Mouse (Mus musculus) ovary, postnatal 10 days (tissue): Measurements from ENCODE around the gene Maml2.

Source experiments
- DNase-seq: peaks from one replicate; pipeline ENCODE4 v3.0.0; 2022; ENCODE audit warnings: low spot score

The Maml2 gene

DNA sequence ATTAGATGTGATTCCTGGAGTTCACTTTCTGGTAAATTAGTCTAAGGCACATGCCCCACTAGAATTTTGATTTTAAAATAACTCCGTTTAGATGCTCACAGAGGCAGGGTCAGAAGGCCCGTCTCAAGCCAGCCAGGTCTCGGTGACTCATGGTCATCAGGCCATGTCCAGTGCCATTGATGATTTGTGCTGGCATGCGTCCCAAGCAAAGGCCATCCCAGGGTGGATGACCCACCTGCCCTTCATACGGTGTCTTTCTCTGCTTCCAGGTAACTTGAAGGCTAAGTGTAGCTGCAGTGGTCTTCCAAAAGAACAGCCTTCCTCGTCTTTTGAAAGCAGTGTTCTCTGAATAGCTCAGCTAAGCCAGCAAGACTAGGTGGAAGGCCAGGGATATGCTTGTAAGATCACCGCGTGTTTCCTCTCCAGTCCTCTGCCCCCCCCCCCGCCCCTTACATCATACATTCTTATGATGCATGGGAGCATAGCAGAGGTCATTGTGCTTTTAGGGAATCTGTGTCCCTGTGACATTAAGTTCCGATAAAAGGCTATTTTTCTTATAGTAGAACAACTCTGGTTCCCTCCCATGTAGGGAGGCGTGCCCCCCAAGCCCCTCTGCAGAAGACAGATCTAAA, 235.4 kb downstream of the Maml2 start:
- DNase-seq = no peak

DNA sequence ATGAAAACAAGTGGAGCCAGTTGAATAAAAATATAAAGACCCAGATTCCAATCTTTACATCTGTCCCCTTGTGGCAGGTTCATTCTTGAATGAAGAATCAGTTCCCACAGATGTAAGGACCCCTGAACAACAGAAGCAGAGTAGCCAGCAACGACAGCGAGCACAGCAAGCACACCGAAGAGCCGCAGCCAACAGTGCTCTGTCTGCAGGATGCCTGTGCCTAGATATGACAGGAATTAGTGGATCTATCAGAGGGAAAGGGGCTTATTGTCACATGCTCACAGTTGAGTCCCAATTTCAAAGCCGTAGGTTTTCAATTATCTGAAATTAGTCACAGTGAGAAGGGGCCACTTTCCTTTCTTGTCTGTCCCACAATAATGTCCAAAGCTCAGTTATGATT, 238.0 kb downstream of the Maml2 start:
- no peak for DNase-seq

DNA sequence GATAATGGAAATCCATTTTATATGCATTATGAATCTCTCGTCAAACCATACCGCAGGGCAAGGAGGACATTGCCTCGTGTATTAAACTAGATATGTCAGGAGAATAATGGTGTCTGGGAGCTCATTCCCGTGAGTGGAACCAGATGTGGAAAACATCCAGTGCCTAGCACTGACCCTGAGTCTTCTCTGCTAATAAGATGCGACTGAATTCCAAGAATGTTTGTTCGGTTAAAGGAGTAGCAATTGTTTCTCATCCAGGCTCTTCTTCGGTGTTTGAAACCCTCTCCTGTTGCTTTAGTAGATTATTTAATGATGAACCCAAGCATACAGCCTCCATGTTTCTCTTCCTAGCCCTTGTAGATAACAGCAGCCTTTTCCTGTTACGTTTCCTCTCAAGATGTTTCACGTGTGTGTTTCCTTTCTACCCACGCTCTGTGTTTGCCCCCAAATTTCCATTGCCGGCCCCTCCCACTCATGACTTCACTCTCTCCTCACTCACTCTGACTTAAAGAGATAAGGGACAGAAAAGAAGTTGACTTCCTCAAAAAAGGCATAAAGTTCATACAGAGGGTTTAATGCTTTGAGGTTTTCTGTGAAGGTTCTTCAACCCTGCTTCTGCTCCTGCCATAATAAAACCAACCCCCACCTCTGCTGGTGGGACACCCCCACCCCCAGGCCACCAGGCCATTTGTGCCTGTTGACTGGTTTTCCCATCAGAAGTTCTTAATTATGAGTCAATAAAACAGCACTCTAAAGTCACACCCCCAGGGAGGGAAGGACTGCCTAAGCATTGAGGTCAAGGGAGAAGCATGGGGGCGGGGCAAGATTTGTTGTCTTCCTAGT, 238.9 kb downstream of the Maml2 start:
- DNase-seq = no peak

DNA sequence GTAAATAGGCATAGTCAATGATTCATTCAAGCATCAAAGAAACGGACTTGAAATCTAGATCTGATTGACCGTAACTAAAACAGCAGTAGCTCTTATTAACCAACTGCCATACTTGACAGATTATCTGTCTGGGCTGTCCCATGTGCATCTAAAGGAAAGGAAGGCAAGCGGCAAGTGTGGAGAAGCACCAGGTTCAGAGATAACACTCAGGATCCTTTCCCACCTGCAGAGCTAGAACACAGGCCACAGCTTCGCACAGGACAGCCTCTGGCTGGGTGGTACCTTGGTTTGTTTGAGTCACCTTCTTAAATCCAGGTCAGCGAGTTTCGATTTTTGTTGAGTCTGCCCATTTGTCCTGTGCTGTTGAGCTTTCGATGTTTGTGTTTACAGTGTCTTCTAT, 240.4 kb downstream of the Maml2 start:
- DNase-seq = no peak

DNA sequence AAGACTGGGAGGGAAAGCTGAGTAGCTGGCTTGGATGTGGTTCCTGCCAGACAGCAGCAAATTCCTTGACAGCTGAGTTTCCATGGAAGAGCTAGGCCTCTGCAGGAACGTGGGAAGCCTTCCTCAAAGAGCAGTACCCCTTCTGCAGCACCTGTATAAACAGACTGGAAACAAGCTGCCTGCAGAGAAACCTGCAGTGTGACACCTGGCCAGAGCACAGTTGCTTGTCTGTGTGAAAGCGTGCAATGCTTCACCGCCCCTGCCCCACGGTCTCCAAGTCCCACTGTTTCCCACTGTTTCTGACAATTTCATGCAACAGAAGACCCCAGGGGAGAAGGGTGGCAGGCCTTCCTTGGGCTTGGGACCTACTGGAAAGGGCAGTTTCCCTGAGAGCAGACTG, 241.8 kb downstream of the Maml2 start:
- no peak for DNase-seq

DNA sequence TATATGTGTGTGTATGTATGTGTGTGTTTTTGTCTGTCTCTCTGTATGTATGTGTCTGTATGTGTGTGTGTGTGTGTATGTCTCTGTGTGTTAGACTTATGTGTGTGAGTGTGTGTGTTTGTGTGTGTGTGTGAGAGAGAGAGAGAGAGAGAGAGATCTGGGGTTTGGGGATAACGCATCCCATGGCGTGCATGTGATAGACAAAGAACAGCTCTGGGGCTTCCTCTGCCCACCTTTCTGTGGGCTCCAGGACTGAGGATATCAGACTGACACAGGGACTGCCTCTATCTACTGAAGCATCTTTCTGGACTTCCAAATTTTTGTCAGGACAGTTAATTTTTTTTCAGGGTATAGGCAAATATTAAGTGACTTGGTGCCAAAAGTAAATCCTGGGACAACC, 242.5 kb downstream of the Maml2 start:
- no peak for DNase-seq

DNA sequence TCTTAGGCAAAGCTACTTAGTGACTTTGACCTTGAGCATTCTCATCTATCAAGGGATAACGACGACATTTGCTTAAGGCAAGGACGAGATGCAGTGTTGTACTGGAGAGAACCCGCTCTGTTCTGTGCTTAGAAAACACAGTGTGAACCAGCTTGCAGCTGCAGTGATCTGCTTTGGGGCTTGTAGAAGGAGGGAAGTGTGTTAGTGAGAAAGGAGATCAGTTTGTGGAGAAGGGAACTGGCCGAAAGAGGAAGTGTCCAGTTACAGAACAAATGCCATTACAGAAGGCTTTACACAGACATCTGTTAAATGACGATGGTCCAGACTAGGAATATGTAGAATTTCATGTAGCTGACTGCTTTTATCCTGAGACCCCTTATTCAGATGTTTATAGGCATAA, 243.0 kb downstream of the Maml2 start:
- no peak for DNase-seq

DNA sequence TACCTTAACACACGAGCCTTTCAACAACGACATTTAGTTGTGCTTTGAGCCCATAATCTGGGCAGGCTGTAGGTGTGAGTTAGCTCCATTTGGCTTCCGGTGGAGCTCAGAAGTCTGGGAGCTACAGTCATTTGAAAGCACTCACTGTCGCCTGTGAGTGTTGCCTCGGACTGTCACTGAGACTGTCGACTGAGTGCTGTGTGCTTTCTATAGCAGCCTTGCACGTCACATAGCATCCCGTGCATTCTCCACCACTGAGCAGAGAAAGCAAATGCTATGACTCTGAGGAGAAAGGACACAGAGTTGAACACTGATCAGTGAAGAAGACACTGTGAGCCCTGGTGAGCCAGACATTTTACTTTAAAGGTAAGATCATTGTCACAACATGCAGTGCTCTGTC, 245.4 kb downstream of the Maml2 start:
- no peak for DNase-seq

DNA sequence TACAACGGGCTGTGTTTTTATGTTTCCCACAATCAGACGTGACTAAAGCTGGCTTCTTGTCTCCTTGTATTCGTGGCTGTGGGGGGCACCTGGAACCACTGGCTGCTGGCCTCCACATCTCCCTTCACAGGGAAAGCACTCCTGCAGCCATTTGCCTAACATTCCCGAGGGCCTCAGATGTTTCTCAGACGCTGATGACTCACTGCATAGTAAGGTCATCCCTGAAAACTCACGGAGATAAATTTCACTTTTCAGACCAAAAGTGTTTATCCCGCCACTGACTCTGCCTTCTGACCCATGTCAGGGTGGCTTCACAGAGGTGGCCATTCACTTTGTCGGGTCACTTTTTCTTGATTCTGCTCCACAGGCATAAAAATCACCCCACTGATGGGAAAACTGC, 246.4 kb downstream of the Maml2 start:
- DNase-seq = no peak

DNA sequence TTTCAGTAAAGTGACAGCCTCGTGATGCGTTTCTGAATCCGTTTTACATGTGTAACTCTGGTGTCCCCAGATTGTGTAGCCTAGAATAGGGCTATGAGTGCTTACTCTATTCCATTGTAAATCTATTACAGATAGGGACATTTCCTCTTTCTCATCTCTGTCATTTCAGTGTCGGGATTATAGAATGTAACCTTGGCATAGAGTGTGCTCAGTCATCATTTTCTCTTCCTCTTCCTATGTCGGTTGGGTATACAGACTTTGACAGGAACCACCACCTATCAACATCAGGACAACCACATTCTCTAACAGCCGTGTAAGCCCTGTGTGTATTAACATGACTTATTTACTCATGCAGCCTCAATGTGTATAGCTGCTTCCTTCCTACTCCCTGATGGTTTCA, 248.0 kb downstream of the Maml2 start:
- DNase-seq = no peak

DNA sequence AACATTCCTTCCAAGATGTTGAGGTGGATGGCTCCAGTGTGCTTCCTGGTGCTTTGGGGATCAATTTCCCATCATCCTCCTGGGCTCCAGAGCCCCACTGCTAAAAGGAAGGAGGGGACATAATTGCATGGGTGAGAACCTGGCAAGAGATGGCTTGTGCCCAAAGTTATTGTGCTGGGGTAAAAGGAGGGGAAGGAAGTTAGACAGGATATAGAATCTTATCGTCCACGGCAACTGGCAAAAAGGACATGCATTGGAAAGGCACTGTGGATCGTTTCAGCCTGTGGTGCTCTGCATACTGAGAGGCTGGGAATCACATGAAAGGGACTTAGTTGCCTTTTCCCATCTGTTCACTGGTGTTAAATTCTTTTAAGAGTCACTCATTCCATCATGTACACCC, 252.2 kb downstream of the Maml2 start:
- DNase-seq = no peak

DNA sequence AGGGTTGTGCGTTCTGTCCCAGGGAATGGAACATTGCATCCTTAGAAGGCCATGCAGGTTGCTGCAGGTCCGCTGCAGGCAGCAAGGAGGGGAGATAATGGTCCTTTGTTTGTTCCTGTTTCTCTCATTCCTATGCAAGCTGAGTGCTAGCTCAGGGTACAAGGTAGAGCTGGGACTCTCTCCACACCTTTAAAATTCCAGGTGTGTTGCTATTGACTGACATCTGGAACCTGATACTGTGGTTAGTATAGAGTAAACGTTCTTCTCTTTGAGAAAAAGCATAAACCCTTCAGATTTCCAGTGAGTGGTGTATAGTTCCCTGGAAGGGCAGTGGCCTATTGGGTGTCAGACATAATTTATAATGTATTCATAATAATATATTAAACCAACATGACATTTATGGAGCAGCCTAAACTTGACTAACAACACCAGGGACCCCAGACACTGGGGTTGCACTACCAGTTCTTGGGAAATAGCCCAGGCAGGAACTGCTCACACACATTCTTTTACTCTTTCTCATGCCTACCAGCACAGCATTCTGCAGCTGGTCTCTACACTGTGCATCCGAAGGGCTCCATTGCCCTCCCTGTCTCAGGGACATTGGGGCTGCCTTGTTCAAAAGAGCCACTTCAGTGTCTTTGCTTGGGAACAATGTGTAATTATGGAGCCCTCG, 254.8 kb downstream of the Maml2 start:
- DNase-seq = no peak

DNA sequence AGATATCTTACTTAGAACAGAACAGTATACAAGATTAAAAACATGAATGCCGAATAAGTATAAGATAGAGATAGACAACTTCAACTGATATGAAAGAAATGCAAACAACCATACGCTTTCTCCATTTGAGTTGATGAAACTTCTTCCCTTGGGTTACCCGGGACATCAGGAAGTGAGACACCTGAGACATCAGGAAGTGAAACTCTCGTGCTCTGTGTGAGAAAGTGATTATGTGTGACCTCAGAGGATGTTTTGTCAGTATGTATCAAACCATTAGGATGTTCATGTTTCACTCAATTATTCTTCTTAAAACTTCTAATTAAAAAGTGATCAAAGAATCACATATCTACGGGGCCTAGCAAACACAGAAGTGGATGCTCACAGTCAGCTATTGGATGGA, 257.0 kb downstream of the Maml2 start:
- no peak for DNase-seq

DNA sequence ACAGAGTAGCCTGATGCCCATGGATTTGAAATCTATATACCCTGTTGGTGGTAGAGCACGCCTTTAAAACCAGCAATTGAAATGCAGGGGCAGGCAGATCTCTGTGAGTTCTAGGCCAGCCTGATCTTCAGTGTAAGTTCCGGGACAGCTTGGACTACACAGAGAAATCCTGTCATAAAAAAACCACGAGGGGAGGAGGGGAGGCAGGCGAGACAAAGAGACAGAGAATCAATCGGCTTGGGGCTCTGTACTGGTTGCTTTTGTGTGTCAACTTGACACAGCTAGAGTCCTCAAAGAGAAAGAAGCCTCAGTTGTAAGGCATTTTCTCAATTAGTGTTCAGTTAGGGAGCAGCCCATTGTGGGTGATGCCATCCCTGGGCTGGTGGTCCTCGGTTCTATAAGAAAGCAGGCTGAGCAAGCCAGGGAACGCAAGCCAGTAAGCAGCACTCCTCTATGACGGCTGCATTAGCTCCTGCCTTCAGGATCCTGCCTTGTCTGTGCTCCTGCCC, 258.3 kb downstream of the Maml2 start:
- DNase-seq = no peak

DNA sequence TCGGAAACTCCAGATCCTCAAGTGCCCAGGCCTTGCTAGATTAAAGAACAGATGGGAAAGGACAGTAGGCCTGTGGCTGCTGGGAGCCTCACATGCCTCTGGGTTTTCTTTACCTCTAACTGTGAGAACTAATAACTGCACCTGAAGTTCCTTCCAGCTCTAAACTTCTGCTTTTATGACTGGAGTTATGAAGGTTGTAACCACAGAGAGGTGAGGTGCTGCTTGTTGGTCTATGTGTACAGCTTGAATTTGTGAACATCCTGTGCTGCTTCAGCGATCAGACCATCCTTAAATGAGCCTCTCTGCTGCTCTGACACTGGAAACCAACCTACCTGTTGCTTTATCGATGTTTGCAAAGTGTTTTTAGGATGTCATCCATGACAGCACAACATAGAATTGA, 258.9 kb downstream of the Maml2 start:
- no peak for DNase-seq

DNA sequence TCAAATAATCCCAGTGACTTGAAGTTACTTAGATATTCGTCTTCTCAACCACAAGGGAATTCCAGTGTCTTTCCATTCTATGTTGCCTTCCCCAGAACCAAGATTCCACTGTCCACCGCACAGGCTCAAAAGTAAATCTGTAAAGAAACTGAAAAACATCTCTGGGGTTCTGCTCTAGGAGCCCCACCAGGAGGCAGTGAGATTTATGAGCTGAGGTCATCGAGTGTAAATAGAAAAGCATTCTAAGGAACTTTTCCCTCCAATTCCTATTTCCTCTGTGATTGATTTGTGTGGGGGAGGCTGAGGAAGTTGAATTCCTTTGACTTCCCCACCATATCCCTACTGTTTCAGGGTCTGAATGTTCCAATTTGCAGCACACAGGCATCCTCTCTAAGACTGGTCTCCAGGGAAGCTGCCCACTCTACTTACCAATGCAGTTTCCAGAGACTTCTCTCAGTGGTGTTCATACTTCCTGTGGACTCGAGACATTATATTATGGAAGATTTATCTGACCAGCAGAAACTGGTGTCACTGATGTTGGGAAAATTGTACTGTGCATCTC, 261.1 kb downstream of the Maml2 start:
- DNase-seq = no peak

DNA sequence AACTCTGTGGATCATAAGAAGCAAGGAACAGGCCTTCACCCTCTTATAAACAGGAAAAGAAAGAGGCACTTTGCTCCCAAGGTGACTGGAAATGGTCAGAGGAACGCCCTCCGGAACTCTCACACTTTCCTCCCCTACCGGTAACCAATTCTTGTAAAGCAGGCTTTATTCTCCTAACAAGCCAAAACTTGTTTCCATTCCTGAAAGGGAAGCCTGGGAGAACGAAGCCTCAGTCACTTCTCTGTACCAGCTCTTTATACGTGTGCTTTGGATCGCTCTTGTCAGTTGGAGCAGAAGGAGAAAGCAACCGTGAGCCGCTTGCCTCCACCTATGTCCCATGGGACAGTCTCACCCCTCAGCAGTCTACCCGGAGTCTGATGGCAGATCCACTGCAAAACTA, 262.9 kb downstream of the Maml2 start:
- no peak for DNase-seq

DNA sequence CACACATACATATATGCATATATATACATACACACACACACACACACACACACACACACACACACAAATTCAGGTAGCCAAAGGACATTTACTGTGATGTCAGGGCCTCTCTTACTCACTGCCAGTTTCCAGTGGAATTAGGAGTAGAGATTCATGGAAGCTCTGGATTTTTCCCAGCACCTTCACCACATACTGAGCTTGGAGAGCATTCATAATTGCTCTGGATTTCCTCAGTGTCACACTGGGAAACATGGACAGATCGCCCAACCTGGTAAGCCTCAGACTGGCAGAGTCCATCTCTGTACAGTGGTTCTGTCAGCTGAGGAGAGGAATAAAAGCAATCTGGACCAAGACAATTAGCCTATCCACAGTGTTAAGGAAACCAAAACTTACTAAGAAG, 263.6 kb downstream of the Maml2 start:
- DNase-seq = no peak

DNA sequence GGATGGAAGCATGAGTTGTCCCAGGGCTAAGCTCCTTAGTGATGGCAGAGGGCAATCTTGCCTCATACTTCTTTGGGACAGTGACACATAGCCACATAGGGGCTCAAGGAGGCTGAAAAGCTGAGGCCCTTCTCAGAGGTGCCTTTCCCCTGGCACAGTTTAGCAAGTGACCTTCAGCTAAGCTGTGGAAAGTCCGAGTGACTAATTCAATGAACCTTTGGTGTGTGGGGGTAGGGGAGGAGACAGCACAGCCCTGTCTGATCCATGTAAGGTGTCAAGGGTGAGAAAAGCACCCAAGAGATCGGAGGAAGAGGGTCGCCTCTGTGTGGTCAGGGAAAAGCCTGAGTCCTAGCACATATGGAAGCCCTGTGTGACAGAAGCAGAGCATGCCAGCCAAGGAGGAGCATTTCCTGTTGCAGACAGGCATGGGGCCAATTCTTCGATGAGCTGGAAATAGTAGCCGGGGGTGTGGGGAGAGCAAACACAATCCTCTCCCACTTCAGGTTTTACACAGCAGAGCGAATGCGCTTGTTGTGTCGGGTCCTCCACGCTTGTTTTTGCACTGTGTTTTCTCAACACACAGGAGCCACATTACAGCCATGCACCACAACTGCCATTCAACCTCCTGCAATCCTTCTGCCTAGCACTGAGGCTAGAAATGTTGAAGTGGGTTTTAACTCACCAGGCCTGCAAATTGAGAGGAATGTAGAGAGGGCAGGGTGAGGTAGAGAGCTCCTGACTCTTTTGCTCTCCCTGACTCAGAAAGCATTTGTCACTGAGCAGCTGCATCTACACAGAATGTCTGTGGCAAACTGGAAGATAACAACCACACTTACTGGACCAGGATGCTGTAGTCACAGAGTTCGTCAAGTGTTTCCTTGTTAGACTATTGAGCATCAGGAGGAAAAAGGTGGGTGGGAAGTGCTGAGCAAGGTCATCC, 266.0 kb downstream of the Maml2 start:
- DNase-seq = no peak

DNA sequence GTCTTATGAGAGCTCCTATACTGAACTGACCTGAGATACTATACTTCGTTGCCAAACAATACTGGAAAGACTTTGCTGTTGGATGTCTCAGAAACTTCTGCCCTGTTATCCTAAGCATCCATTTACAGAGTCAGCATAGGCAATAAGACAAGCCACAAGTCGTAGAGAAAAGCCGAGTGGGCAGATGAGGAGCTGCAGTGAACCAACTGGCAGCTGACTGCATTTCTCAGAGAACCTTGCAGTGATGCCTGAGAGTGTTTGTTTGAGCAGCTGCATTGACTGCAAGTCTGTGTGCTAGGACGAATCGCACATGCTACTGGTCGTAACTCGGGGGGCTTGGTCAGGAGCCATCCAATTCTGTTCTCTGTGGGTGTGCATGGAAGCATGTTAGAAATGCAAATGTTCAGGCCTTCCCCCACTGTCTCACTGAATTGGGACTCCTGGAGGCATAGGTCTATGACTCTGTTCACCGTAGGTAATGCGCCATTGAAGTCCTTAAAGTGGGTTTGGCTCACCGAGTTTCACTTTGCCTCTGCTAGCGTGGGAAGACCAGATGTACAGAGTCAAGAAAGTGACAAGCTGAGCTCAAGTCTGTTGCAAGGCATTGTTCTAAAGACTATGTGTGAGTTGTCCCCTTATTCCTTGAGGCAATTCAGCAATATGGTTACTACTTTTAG, 267.7 kb downstream of the Maml2 start:
- no peak for DNase-seq
